Mouse (Mus musculus) midbrain, embryonic 11.5 days (tissue): ENCODE results near the gene Asdurf. TPM values are rescaled to one million over a fixed set of nuclear protein-coding genes. Genes with fewer than 3 reads are reported as not detected.
"Not testable (repeated sequence)": the region's sequence is repeated elsewhere in the genome, so short reads cannot be mapped to it uniquely, and the experiment has no call there.

Source experiments
- ATAC-seq: fragments of 200-750 bp; cut with Nextera tagmentation; 2 replicates; pipeline ENCODE4 v1.8.0; 2017; ENCODE audit warnings: moderate TSS enrichment, moderate library complexity; ENCODE audit not compliant: low FRiP score
- DNase-seq: peaks from one replicate; pipeline ENCODE4 v3.0.0; 2015; ENCODE audit warnings: low spot score; ENCODE audit errors: missing footprints
- H3K27ac ChIP-seq: fragments of 300-500 bp; sonication (generic); 2 replicates; pipeline ENCODE4 v1.5.1; 2014; ENCODE audit warnings: low read depth, low read length
- H3K27me3 ChIP-seq: fragments of 300-500 bp; sonication (generic); 2 replicates; pipeline ENCODE4 v1.6.1; 2014; ENCODE audit warnings: mild to moderate bottlenecking, low read length, moderate library complexity, mixed read lengths; ENCODE audit not compliant: control insufficient read depth, insufficient read depth
- H3K36me3 ChIP-seq: fragments of 300-500 bp; sonication (generic); 2 replicates; pipeline ENCODE4 v1.6.1; 2014; ENCODE audit warnings: mild to moderate bottlenecking, low read length, moderate library complexity, mixed read lengths; ENCODE audit not compliant: control insufficient read depth, insufficient read depth
- H3K4me1 ChIP-seq: fragments of 300-500 bp; sonication (generic); 2 replicates; pipeline ENCODE4 v1.6.1; 2014; ENCODE audit warnings: low read length; ENCODE audit not compliant: control insufficient read depth, insufficient read depth
- H3K4me2 ChIP-seq: fragments of 300-500 bp; sonication (generic); 2 replicates; pipeline ENCODE4 v1.6.1; 2014; ENCODE audit warnings: mild to moderate bottlenecking, moderate library complexity
- H3K4me3 ChIP-seq: fragments of 300-500 bp; sonication (generic); 2 replicates; pipeline ENCODE4 v1.5.1; 2014; ENCODE audit warnings: low read depth, low read length
- H3K9ac ChIP-seq: fragments of 300-500 bp; sonication (generic); 2 replicates; pipeline ENCODE4 v1.6.1; 2014; ENCODE audit warnings: low read length
- H3K9me3 ChIP-seq: fragments of 300-500 bp; sonication (generic); 2 replicates; pipeline ENCODE4 v1.6.1; 2016; ENCODE audit warnings: low read length; ENCODE audit not compliant: control insufficient read depth
- WGBS: fragments of 180-500 bp; shearing (Covaris S2); extraction: QIAGEN DNeasy Blood & Tissue Kit; methylation state at CpG from one replicate; pipeline ENCODE4 v1.1.7; 2014; 5-methylcytosine and 5-hydroxymethylcytosine counted together
- polyA plus RNA-seq: library from polyadenylated mRNA; unstranded; fragments of >200 nt; fragmentation: Nextera tagmentation; extraction: Ambion mirVana; gene quantifications from 2 replicates; pipeline ENCODE4 v1.2.1, GENCODE M21; 2014

Gene Asdurf
- polyA plus RNA-seq, result 5.9 TPM in 1 of 2 replicates, not detected in the other

DNA sequence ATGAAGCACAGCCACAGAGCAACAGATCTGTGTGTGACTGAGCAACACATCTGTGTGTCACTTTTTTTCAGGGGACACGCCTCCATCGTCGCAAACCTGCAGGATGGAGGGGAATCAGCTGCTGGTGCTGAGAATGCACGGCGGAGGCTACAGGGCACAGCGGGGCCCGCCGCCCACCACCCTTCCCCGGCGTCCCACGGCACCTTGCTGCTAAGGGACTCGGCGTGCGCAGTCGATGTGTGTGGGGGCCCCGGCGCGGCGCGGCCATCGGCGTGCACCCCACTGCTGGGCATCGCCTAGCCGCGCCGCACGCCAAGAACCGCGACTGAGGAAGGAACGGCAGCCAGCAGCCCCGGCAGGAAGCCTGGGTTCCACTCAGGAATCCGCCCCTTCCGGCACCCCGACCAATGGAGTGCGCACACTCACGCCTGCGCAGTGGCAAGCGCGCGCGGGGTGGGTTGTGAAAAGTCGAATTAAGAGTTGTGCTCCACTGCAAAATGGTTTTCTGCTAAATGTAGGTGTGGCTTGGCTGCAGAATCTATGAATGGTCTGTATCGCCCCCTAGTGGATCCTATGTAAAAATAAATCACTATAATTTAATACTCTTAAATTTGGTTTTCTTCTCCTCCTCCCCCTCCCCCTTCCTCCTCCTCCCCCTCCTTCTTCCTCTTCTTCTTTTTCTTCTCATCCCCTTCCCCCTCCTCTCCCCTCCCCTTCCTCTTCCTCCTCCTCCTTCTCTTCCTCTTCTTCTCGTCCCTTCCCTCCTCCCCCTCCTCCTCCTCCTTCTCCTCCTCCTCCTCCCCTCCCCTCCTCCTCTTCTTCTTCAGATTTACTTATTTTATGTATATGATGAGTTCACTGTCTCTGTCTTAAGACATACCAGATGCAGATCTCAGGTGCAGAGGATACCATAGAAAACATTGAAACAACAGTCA, at the start of gene Asdurf, which contains the start of the genes Gm28551 and Asnsd1:
Gene Asdurf (minus strand): TSS at position 293 of the 935 bp plus-strand sequence.
Gene Gm28551 (minus strand): TSS at position 341 of the 935 bp plus-strand sequence.
Gene Asnsd1 (minus strand): TSS at position 426 of the 935 bp plus-strand sequence.
- under 1% methylated on average over 43 of the region's 44 CpGs for WGBS
- peaks cover 8% of the 10 kb centered on the region; the same call in 1 of the 2 replicates for H3K36me3 ChIP-seq
- peaks cover 5% of the 10 kb centered on the region; the same call in 1 of the 2 replicates for H3K4me1 ChIP-seq
- H3K9me3 ChIP-seq, result no peaks in the 10 kb centered on the region
- no peaks in the 10 kb centered on the region for H3K27me3 ChIP-seq
- peak within 1 kb of the TSS; percentile 44 for H3K4me2 ChIP-seq
- peak; percentile 100 for ATAC-seq
- peak within 1 kb of the TSS; percentile 79 for H3K4me3 ChIP-seq
- H3K27ac ChIP-seq, result 0 out of 2 replicates have a peak within 1 kb of the TSS, but pooled peaks have one; percentile 57
- peak within 1 kb of the TSS; percentile 92 for H3K9ac ChIP-seq
- peak; percentile 99 for DNase-seq

DNA sequence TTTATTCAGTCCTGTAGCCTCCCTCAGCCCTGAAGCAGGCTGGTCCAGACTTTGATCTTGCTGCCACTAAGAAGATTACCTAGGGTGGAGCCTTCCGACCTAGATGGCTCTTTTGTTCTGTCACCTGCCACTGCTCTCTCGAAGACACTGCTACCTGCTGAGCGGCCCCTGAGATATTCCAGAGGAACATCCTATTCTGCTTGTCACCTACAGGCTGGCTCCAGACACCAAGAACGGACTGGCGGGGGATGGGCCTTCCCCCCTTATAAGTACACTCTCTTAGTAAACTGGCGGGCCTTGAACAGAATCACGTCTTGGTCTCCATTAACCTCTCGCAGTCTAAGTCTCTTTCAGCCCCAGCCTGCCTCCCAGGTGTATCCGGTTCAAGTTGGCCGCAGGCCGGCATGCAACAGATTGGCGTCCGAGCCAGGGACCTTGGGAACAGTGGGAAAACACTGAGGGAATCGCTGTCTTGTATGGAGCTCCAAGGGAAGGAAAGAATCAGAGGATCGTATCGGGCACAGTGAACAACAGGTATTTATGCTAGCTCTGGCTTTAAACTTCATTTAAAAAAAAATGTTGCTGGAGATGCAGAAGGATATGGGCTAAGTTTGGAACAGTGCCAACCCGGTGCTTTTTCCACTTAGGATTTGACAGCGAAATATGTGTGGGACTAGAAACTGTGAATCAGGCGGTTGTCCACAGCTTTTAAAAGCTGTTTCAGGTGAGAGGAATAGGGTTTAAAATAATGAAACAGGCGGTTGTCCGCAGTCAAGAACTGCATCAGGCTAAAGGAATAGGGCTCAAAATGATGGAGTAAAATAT, 41.7 kb upstream of the Asdurf start:
- not testable (repeated sequence) for ATAC-seq, H3K4me3 ChIP-seq, H3K27ac ChIP-seq, H3K4me2 ChIP-seq, H3K9me3 ChIP-seq, H3K27me3 ChIP-seq, DNase-seq, H3K36me3 ChIP-seq, H3K9ac ChIP-seq, H3K4me1 ChIP-seq
- WGBS, result 34% methylated on average over 21 of the region's 21 CpGs

DNA sequence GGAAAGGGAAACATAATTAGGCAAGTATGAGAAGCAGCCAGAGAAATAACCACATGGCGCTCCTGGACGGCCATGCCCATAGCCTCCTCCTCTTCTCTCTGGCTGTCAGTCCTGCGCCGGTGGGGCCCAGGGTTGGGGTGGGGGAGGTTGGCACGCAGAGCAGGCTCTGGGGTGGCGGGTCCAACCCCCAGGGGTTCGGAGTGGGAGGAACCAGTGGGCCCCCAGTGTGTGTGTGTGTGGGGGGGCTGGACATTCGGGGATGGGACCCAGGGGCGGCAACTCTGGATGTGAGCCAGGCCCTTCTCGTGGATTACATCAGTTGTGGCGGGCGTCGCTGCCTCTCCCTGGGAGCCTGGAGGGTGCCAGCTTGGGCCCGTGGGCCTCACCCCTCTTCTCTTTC, 36.3 kb upstream of the Asdurf start:
- H3K4me2 ChIP-seq, result no peak overlapping the region
- H3K4me1 ChIP-seq, result no peaks in the 10 kb centered on the region
- H3K27ac ChIP-seq, result no peak overlapping the region
- H3K4me3 ChIP-seq, result no peak overlapping the region
- DNase-seq (no peak), ATAC-seq (no peak)
- H3K9ac ChIP-seq, result no peak overlapping the region
- H3K36me3 ChIP-seq, result no peaks in the 10 kb centered on the region
- 91% methylated on average over 9 of the region's 14 CpGs for WGBS
- no peaks in the 10 kb centered on the region for H3K27me3 ChIP-seq
- no peaks in the 10 kb centered on the region for H3K9me3 ChIP-seq

DNA sequence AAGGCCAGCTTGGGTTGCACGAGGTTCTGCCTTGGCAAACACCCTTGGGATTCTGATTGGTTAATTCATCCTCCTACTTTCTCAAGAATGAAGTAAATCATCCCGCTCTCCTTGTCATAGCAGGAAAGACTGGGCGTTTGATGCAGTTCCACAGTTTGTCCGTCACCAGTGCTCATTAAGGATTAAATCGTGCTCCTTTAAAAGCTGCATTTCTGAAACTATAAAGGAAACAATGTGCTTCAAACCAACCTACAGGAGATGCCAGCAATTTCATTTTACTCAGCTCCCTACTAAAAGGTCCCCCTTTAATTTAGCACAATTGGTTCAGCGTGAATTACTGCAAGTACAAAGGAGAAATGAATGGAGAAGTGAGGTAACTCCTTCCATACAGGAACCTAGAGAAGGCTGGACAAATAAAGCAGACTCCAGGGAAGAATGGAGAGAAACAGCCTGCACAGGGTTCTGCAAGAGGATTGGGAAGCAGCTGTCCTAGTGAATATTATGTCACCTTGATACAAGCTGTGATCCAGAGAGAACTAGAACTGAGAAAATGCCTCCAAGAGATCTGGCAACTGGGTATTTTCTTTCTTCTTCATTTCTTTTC, 31.8 kb upstream of the Asdurf start:
- WGBS, result 76% methylated on average over 6 of the region's 6 CpGs
- H3K36me3 ChIP-seq, result no peaks in the 10 kb centered on the region
- no peak for ATAC-seq

DNA sequence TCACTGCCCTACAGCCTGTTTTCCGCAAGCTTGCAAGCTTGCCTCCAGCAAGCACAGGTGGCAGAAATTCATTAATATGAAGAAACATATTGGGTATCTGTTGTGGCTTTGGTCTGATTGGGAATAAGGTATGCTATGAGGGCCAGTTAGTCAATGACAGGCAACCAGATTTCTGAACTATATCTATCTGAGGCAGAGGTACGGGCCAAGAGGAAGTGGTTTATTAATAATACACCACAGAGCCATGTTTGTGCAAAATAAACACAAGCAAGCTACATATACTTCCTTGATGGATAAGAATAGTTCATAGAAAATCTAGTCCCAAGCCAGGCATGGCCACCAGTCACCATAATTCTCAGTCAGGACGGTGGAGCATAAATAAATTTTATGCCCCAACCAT, 25.3 kb upstream of the Asdurf start:
- no peaks in the 10 kb centered on the region for H3K9me3 ChIP-seq
- no peak overlapping the region for H3K27ac ChIP-seq
- no peak overlapping the region for H3K4me3 ChIP-seq
- H3K36me3 ChIP-seq, result no peaks in the 10 kb centered on the region
- ATAC-seq (no peak), DNase-seq (no peak)
- no peaks in the 10 kb centered on the region for H3K4me1 ChIP-seq
- no peak overlapping the region for H3K4me2 ChIP-seq
- H3K9ac ChIP-seq, result no peak overlapping the region
- 74% methylated on average over 3 of the region's 3 CpGs for WGBS
- H3K27me3 ChIP-seq, result no peaks in the 10 kb centered on the region

More for the DNA sequence above, 31.8 kb upstream of the Asdurf start:
- no peaks in the 10 kb centered on the region for H3K27me3 ChIP-seq
- H3K4me1 ChIP-seq, result no peaks in the 10 kb centered on the region
- H3K9ac ChIP-seq, result no peak overlapping the region
- H3K4me2 ChIP-seq, result no peak overlapping the region
- no peak overlapping the region for H3K27ac ChIP-seq
- H3K4me3 ChIP-seq, result no peak overlapping the region
- no peak for DNase-seq
- H3K9me3 ChIP-seq, result no peaks in the 10 kb centered on the region

DNA sequence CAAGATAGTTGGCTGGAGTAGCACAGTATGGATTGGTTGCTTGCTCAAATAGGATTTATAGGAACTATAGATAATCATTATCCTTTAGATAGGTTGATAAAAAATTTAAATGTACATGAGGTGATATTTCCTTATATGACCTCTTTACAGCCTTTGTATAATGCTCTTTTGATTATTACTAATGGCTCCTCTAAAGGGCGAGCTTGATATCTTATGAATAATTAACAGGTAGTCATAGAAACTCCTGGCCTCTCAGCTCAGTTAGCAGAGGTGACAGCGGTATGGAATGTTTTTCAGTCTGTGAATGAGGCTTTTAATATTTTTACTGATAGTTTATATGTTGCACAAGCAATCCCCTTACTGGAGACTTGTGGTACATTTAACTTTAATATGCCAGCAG, 23.5 kb upstream of the Asdurf start:
- ATAC-seq, H3K27ac ChIP-seq, H3K4me2 ChIP-seq, H3K9ac ChIP-seq, H3K36me3 ChIP-seq, H3K27me3 ChIP-seq, H3K4me1 ChIP-seq, H3K9me3 ChIP-seq, H3K4me3 ChIP-seq, DNase-seq: not testable (repeated sequence)
- WGBS, result 81% methylated on average over 2 of the region's 2 CpGs

DNA sequence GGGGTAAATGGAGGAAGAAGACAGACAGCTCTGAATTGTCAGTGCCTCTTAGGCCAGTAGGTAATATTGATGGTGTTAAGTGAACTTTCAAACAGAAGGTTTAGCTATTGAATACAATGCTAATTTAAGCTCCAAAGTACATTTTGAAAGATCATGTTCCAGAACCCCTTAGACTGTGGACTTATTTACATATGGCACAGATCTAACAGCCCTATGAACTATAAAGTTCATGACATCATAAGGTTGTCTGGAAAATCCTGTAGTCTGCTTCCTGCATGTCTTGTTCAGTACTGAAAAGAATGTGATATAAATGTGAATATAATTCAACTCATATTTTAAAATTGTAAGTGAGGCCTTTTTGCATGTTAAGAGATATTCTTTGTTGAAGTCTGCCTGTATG, 6.6 kb upstream of the Asdurf start:
- H3K4me1 ChIP-seq, result no peaks in the 10 kb centered on the region
- H3K27ac ChIP-seq, result no peak overlapping the region
- no peaks in the 10 kb centered on the region for H3K9me3 ChIP-seq
- H3K4me3 ChIP-seq, result no peak overlapping the region
- no peak for DNase-seq
- ATAC-seq, result no peak
- no peaks in the 10 kb centered on the region for H3K27me3 ChIP-seq
- H3K36me3 ChIP-seq, result no peaks in the 10 kb centered on the region
- no peak overlapping the region for H3K9ac ChIP-seq
- H3K4me2 ChIP-seq, result no peak overlapping the region

DNA sequence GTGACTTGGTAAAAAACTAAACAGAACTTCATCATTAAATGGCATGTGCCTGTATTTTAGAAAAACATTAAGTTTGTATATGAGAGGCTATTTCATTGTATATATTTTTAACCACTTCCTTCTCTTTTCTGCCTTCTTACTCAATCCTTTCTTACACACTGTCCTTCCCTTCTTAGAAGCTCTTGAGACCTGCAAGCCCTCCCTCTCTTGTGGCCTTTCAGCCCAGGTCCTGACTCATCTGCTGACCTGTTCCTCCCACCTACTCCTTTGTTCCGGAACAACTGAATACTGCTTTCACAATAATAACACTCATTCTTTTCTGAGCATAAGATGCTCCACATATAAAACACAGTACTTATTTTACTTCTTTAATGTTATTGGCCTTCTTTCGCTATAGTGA, 11.3 kb downstream of the Asdurf start:
- Histone ChIP-seq H3K27me3 (no peaks in the 10 kb centered on the region), H3K9me3 (no peaks in the 10 kb centered on the region; the same call in 1 of the 2 replicates), H3K36me3 (peaks cover 15% of the 10 kb centered on the region), H3K4me2 (no peak overlapping the region), H3K9ac (no peak overlapping the region), H3K4me3 (no peak overlapping the region), H3K4me1 (no peaks in the 10 kb centered on the region), H3K27ac (no peak overlapping the region)
- no peak for ATAC-seq
- no peak for DNase-seq
- WGBS, result 98% methylated on average over 2 of the region's 2 CpGs
